Mouse (Mus musculus): Measurements from ENCODE around the gene Fgfr2. TPM values are rescaled to one million over a fixed set of nuclear protein-coding genes. Genes with fewer than 3 reads are reported as not detected.

The Fgfr2 gene
- polyA plus RNA-seq, 1 experiment, result 3.0 TPM

DNA sequence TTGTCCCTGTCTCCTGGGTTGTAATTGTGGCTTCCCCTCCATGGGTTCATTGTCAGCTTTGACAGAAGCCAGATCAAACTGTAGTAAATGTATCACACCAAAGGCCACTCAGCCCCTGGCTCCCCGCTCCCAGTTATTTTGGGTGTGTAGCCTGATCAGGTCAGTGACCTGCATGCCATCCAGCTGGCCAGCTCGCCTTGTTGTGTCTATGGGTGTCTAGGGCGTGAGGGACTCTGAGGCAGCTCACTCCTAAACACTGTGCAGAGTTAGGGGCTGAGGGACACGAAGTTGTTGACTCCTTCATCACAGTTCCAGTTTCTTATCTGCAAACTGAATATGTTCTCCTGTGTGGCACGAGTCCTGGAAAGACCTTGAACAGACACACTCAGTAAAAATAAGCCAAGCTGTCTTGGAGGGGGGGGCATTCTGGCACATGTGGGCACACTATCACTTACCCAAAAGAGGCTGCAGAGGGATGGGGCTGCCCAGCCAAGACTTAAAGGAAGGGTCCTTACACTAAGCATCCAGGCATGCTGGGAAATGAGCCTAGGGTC lies 2342.2 kb downstream of the Fgfr2 start:
- Histone ChIP-seq H3K4me3 (ENCODE audit: control insufficient read depth, low read depth, low read length) (no peak overlapping the region), H3K27ac (ENCODE audit: control insufficient read depth, insufficient read depth, low read depth, low read length) (no peak overlapping the region), H3K36me3 (ENCODE audit: control insufficient read depth, insufficient read depth, low read length) (no peaks in the 10 kb centered on the region; the same call in 1 of the 2 replicates), H3K4me1 (ENCODE audit: control insufficient read depth, insufficient read depth, low read length) (no peaks in the 10 kb centered on the region), H3K27me3 (ENCODE audit: control insufficient read depth, insufficient read depth, low read length) (no peaks in the 10 kb centered on the region)
- no peak for TF ChIP-seq POLR2A (IDR thresholded peaks at IDR 0.05; ENCODE audit: control insufficient read depth, low read depth, low read length)
- no peak for TF ChIP-seq CTCF (IDR thresholded peaks at IDR 0.05; ENCODE audit: control insufficient read depth, insufficient read depth, insufficient replicate concordance, low read depth, low read length)

- Histone ChIP-seq H3K27me3 (ENCODE audit: control insufficient read depth, insufficient read depth, low read length) (no peaks in the 10 kb centered on the region), H3K4me3 (ENCODE audit: control insufficient read depth, low read depth, low read length) (peak within 1 kb of the TSS; percentile 90), H3K4me1 (ENCODE audit: control insufficient read depth, insufficient read depth, low read length) (peaks cover 6% of the 10 kb centered on the region), H3K36me3 (ENCODE audit: control insufficient read depth, insufficient read depth, low read length) (no peaks in the 10 kb centered on the region), H3K27ac (ENCODE audit: control insufficient read depth, insufficient read depth, low read depth, low read length) (peak within 1 kb of the TSS; percentile 20; the same call in 1 of the 2 replicates)
- TF ChIP-seq POLR2A (IDR thresholded peaks at IDR 0.05; ENCODE audit: control insufficient read depth, low read depth, low read length) (peak; percentile 37; the same call in 1 of the 2 replicates), CTCF (IDR thresholded peaks at IDR 0.05; ENCODE audit: control insufficient read depth, insufficient read depth, insufficient replicate concordance, low read depth, low read length) (no peak)
Observed at GRCm38 (mm10) chr7:130773914-130774630, 2349.1 kb downstream of the Fgfr2 start, which contains the start of gene Btbd16. TSS of gene Btbd16 (plus strand) at chr7:130774069.

DNA sequence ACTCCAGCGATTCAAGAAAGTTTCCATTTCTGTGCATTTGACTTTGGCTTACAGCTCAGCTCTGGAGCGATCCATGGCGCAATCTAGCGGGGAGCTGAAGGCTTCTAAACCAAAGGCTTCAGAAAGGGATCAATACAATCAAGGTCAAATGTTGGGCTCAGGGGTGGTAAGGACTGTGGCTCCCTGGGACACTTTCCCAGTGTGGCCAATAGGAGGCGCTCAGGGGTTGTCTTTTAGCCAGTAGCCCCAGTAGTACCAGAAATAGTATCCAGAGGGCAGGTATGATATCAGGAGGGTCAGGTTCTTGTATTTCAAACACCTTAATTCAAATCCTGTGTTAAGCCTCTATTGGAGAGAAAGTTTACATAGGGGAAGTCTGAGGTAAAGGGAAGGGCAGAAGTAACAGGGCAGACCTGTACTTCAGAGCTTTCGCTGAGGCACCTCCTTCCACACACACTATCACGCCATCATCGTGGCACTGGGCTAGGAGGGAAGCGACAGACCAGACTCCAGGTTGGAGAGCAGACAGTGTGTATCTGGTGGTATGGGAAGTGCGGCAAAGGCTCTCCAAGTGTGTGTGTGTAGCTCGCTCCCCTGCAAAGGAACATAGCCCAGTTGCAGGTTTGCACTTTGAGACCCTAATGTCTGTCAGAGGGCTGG lies 2349.8 kb downstream of the Fgfr2 start:
- Histone ChIP-seq H3K4me1 (ENCODE audit: control insufficient read depth, insufficient read depth, low read length) (peaks cover 6% of the 10 kb centered on the region), H3K4me3 (ENCODE audit: control insufficient read depth, low read depth, low read length) (peak overlapping the region; percentile 22)

GRCm38 (mm10) chr7:130770707-130771106 lies 2352.4 kb downstream of the Fgfr2 start:
- Histone ChIP-seq H3K27ac (ENCODE audit: control insufficient read depth, insufficient read depth, low read depth, low read length) (no peak overlapping the region), H3K4me1 (ENCODE audit: control insufficient read depth, insufficient read depth, low read length) (peaks cover 6% of the 10 kb centered on the region), H3K27me3 (ENCODE audit: control insufficient read depth, insufficient read depth, low read length) (no peaks in the 10 kb centered on the region), H3K4me3 (ENCODE audit: control insufficient read depth, low read depth, low read length) (no peak overlapping the region), H3K36me3 (ENCODE audit: control insufficient read depth, insufficient read depth, low read length) (no peaks in the 10 kb centered on the region)
- TF ChIP-seq CTCF (IDR thresholded peaks at IDR 0.05; ENCODE audit: control insufficient read depth, insufficient read depth, insufficient replicate concordance, low read depth, low read length) (peak; percentile 75; the same call in 1 of the 2 replicates), POLR2A (IDR thresholded peaks at IDR 0.05; ENCODE audit: control insufficient read depth, low read depth, low read length) (no peak)

More for the DNA sequence above, 2349.8 kb downstream of the Fgfr2 start:
- TF ChIP-seq POLR2A (IDR thresholded peaks at IDR 0.05; ENCODE audit: control insufficient read depth, low read depth, low read length), result no peak
- peak; percentile 43; the same call in 1 of the 2 replicates for TF ChIP-seq CTCF (IDR thresholded peaks at IDR 0.05; ENCODE audit: control insufficient read depth, insufficient read depth, insufficient replicate concordance, low read depth, low read length)
- Histone ChIP-seq H3K36me3 (ENCODE audit: control insufficient read depth, insufficient read depth, low read length) (no peaks in the 10 kb centered on the region), H3K27me3 (ENCODE audit: control insufficient read depth, insufficient read depth, low read length) (no peaks in the 10 kb centered on the region), H3K27ac (ENCODE audit: control insufficient read depth, insufficient read depth, low read depth, low read length) (no peak overlapping the region)

- no peak for TF ChIP-seq CTCF (IDR thresholded peaks at IDR 0.05; ENCODE audit: control insufficient read depth, insufficient read depth, insufficient replicate concordance, low read depth, low read length)
- no peak for TF ChIP-seq POLR2A (IDR thresholded peaks at IDR 0.05; ENCODE audit: control insufficient read depth, low read depth, low read length)
- Histone ChIP-seq H3K4me1 (ENCODE audit: control insufficient read depth, insufficient read depth, low read length) (no peaks in the 10 kb centered on the region), H3K4me3 (ENCODE audit: control insufficient read depth, low read depth, low read length) (no peak overlapping the region), H3K36me3 (ENCODE audit: control insufficient read depth, insufficient read depth, low read length) (no peaks in the 10 kb centered on the region), H3K27me3 (ENCODE audit: control insufficient read depth, insufficient read depth, low read length) (no peaks in the 10 kb centered on the region), H3K27ac (ENCODE audit: control insufficient read depth, insufficient read depth, low read depth, low read length) (no peak overlapping the region)
Observed at GRCm38 (mm10) chr7:130768151-130768550, 2355.0 kb downstream of the Fgfr2 start.

DNA sequence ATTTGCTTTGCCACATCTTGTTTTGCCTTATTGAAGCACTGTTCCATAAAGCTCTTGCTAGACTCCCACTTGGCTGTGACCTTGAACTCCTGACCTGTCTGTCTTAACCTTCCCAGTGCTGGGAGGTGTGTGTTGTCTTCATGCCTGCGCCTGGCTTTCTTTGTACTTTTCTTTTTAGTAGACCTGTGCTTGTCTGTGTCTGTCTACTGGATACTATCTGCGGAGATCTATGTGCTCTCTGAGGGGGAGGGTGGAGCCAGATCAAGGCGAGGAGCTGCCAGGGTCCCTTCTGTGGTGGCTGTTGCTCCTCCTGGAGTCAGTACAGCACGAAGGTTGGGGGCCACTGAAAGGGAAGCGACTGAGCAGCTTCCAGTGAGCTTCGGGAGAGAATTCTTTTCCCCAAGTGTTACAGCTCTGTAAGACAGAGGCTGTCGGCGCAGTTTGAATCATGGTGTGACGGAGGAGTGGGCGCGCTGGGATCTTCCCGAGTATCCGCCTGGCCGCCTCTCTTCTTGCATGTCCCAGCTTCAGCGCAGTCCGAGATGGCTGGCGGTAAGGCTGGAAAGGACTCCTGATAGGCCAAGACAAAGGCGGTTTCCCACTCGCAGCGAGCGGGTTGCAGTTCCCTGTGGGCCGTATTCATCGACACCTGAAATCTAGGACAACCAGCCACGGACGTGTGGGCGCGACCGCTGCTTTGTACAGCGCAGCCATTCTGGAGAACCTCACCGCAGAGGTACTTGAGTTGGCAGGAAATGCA lies 2356.6 kb downstream of the Fgfr2 start:
- Histone ChIP-seq H3K4me3 (ENCODE audit: control insufficient read depth, low read depth, low read length) (peak overlapping the region; percentile 6; the same call in 1 of the 2 replicates), H3K27me3 (ENCODE audit: control insufficient read depth, insufficient read depth, low read length) (no peaks in the 10 kb centered on the region), H3K4me1 (ENCODE audit: control insufficient read depth, insufficient read depth, low read length) (no peaks in the 10 kb centered on the region), H3K36me3 (ENCODE audit: control insufficient read depth, insufficient read depth, low read length) (no peaks in the 10 kb centered on the region), H3K27ac (ENCODE audit: control insufficient read depth, insufficient read depth, low read depth, low read length) (no peak overlapping the region)
- TF ChIP-seq CTCF (IDR thresholded peaks at IDR 0.05; ENCODE audit: control insufficient read depth, insufficient read depth, insufficient replicate concordance, low read depth, low read length), result no peak
- no peak for TF ChIP-seq POLR2A (IDR thresholded peaks at IDR 0.05; ENCODE audit: control insufficient read depth, low read depth, low read length)
